Mouse (Mus musculus): ENCODE results near the gene Vwf. TPM values are rescaled to one million over a fixed set of nuclear protein-coding genes. Genes with fewer than 3 reads are reported as not detected.

The Vwf gene
- polyA plus RNA-seq (2012; rRNA removed), result 24.8 and 64.0 TPM in 2 replicates

DNA sequence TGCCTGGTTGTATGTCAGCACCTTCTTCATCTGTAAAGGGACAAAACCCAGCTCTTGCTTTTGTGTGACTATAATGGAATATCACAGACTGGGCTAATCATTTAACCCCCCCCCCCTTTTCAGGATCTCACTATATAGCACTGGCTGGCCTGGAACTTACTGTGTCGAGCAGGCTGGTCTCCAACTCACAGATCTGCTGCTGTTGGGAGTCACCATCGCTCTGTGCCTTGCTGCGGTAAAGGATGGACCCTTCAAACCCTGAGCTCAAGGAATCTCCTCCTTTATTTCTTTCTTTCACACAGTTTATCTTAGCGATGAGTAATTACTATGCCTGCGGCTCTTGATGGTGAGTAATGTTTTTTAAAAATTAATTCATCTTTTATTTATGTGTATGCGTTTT lies at the start of gene Vwf:
Gene Vwf (plus strand): TSS at position 301 of the 400 bp plus-strand sequence.
- Histone ChIP-seq H3K4me1 (ENCODE audit: control insufficient read depth, insufficient read depth, insufficient read length, low read length) (no peaks in the 10 kb centered on the region), H3K36me3 (ENCODE audit: control insufficient read depth, insufficient read depth, low read length) (no peaks in the 10 kb centered on the region), H3K27ac (ENCODE audit: insufficient read depth, low read depth, low read length) (no peak within 1 kb of the TSS), H3K27me3 (ENCODE audit: control insufficient read depth, insufficient read depth, low read length) (no peaks in the 10 kb centered on the region), H3K4me3 (ENCODE audit: low read depth, low read length) (no peak within 1 kb of the TSS)
- WGBS, result 95% methylated on average over 6 of the region's 6 CpGs
- TF ChIP-seq CTCF (IDR thresholded peaks at IDR 0.05; ENCODE audit: extremely low read depth, insufficient read length, insufficient replicate concordance, low read depth, low read length) (no peak), POLR2A (IDR thresholded peaks at IDR 0.05; ENCODE audit: low read depth, low read length) (no peak)

DNA sequence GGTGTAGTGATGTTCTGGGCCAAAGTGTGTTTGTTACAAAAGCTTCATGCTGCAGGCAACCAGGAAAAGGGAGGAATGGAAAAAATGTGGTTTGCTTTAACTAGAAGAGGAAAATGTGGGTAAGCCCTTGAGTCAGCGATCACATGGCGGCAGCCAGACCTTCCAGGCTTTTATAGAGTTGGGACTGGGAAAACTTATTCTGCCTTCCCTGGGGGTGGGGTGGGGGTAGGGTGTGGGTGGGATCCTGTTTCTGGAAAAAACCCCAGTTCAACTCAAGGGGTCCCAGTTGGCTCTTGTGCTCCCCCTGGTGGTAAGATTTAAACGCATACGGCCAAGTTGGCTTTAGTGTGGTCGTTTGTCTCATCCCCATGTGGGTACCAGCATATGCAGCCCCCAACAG lies 48.5 kb upstream of the Vwf start:
- H3K4me1 ChIP-seq (ENCODE audit: control insufficient read depth, insufficient read depth, insufficient read length, low read length), result peaks cover 5% of the 10 kb centered on the region
- no peak overlapping the region for H3K27ac ChIP-seq (ENCODE audit: insufficient read depth, low read depth, low read length)
- H3K36me3 ChIP-seq (ENCODE audit: control insufficient read depth, insufficient read depth, low read length), result no peaks in the 10 kb centered on the region
- no peaks in the 10 kb centered on the region for H3K27me3 ChIP-seq (ENCODE audit: control insufficient read depth, insufficient read depth, low read length)
- no peak overlapping the region for H3K4me3 ChIP-seq (ENCODE audit: low read depth, low read length)
- TF ChIP-seq POLR2A (IDR thresholded peaks at IDR 0.05; ENCODE audit: low read depth, low read length) (no peak), CTCF (IDR thresholded peaks at IDR 0.05; ENCODE audit: extremely low read depth, insufficient read length, insufficient replicate concordance, low read depth, low read length) (peak; percentile 89; the same call in 1 of the 2 replicates)
- 38% methylated on average over 5 of the region's 5 CpGs for WGBS

DNA sequence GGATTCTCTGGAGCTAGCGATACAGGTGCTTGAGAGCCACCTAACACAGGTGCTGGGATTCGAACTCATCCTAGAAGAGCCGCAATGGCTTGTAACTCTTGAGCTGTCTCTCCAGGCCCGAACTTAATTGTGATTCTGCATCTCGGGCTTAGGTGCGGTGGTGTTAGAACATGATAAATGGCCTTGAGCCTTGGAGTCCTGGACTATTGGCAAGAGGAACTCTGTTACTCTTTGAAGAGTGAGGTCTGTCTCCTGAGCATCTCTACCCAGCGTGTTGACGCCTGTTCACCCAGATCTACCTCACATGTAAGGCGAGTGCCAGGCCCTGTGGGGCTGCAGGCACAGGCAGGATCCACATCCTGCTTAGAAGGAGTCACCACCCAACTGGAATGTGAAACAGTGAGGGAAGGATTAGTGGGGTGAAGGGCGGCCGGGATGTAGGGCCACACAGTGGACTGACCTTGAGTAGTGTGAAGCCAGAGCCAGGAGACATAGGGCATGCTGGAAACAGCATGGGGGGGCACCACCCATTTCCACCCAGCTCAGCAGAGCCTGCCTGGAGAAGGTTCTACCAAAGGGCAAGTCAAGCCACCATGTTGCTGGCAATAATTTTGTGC lies 43.3 kb upstream of the Vwf start:
- Histone ChIP-seq H3K27me3 (ENCODE audit: control insufficient read depth, insufficient read depth, low read length) (no peaks in the 10 kb centered on the region), H3K36me3 (ENCODE audit: control insufficient read depth, insufficient read depth, low read length) (no peaks in the 10 kb centered on the region), H3K27ac (ENCODE audit: insufficient read depth, low read depth, low read length) (no peak overlapping the region), H3K4me3 (ENCODE audit: low read depth, low read length) (no peak overlapping the region), H3K4me1 (ENCODE audit: control insufficient read depth, insufficient read depth, insufficient read length, low read length) (no peaks in the 10 kb centered on the region)
- TF ChIP-seq POLR2A (IDR thresholded peaks at IDR 0.05; ENCODE audit: low read depth, low read length) (no peak), CTCF (IDR thresholded peaks at IDR 0.05; ENCODE audit: extremely low read depth, insufficient read length, insufficient replicate concordance, low read depth, low read length) (no peak)
- 93% methylated on average over 11 of the region's 11 CpGs for WGBS

DNA sequence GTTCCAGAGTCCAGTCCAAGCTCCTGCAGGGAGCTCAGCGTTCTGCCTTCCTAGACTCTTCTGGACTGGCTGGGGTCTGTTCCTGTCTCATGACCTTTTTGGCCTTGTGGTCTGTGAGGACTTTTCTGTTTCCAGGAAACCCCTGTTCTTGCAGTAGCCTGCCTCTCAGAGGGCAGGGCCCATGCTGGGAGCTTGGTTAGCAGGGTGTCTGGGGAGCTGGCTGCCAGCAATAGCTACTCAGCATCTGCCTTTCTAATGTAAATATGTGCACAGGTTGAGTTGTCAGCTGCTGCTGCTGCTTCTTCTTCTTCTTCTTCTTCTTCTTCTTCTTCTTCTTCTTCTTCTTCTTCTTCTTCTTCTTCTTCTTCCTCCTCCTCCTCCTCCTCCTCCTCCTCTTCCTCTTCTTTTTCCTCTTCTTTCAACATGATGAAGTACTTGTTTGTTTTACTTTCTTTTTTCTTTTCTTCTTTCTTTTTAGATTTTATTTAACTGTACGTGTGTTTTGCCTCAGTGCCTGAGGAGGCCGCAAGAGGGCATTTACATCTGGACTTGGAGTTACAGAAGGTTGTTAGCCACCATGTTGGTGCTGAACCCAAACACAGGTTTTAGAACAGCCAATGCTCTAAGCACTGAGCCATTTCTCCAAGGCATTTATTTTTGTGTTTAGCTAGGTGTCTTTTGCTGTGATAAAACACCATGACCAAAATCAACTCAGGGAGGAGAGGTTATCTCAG lies 41.8 kb upstream of the Vwf start:
- Histone ChIP-seq H3K36me3 (ENCODE audit: control insufficient read depth, insufficient read depth, low read length) (no peaks in the 10 kb centered on the region), H3K4me1 (ENCODE audit: control insufficient read depth, insufficient read depth, insufficient read length, low read length) (no peaks in the 10 kb centered on the region), H3K27me3 (ENCODE audit: control insufficient read depth, insufficient read depth, low read length) (no peaks in the 10 kb centered on the region), H3K4me3 (ENCODE audit: low read depth, low read length) (no peak overlapping the region), H3K27ac (ENCODE audit: insufficient read depth, low read depth, low read length) (no peak overlapping the region)
- TF ChIP-seq CTCF (IDR thresholded peaks at IDR 0.05; ENCODE audit: extremely low read depth, insufficient read length, insufficient replicate concordance, low read depth, low read length) (no peak), POLR2A (IDR thresholded peaks at IDR 0.05; ENCODE audit: low read depth, low read length) (no peak)
- WGBS, result 72% methylated on average over 3 of the region's 3 CpGs

DNA sequence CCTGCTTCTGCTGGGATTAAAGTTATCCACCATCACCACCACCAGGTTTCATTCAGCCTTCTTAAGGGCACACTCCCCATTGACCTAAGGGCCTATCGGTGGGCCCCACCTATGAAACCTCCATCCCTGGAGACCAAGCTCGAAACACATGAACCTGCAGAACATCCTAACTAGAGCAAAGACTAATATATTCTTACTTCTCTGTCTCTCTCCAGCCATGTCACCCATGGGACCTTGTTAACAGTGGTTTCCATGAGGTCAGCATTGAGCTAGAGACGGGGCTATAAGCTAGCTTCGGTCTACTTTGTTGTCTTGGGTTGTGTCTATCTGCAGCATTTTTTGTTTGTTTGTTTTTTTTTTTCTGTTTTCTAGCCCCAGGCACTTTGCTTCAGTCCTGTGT lies 40.1 kb upstream of the Vwf start:
- Histone ChIP-seq H3K27ac (ENCODE audit: insufficient read depth, low read depth, low read length) (no peak overlapping the region), H3K4me1 (ENCODE audit: control insufficient read depth, insufficient read depth, insufficient read length, low read length) (no peaks in the 10 kb centered on the region; the same call in 1 of the 2 replicates), H3K27me3 (ENCODE audit: control insufficient read depth, insufficient read depth, low read length) (no peaks in the 10 kb centered on the region), H3K4me3 (ENCODE audit: low read depth, low read length) (no peak overlapping the region), H3K36me3 (ENCODE audit: control insufficient read depth, insufficient read depth, low read length) (no peaks in the 10 kb centered on the region)
- WGBS, result 97% methylated on average over 4 of the region's 4 CpGs
- TF ChIP-seq CTCF (IDR thresholded peaks at IDR 0.05; ENCODE audit: extremely low read depth, insufficient read length, insufficient replicate concordance, low read depth, low read length) (no peak), POLR2A (IDR thresholded peaks at IDR 0.05; ENCODE audit: low read depth, low read length) (no peak)

DNA sequence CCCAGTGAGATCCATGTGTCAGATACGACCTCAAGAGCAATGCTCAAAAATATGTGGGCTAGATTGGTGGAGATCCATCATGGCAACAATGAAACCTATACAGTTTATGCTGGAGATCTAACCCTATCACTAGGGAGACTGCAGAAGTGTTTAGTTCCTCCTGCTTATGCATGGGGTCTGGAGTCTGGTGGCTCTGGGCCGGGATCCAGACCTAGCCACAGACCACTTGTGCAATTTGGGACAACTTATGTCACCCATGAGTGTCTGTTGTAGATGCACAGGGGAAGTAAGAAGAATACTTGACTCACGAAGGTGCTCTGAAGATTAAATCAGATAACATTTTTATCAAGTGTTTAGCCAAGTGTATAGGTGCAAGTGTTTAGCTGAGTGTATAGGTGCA lies 36.8 kb upstream of the Vwf start:
- no peaks in the 10 kb centered on the region for H3K36me3 ChIP-seq (ENCODE audit: control insufficient read depth, insufficient read depth, low read length)
- H3K4me1 ChIP-seq (ENCODE audit: control insufficient read depth, insufficient read depth, insufficient read length, low read length), result peaks cover 3% of the 10 kb centered on the region
- H3K27me3 ChIP-seq (ENCODE audit: control insufficient read depth, insufficient read depth, low read length), result no peaks in the 10 kb centered on the region
- no peak overlapping the region for H3K4me3 ChIP-seq (ENCODE audit: low read depth, low read length)
- no peak overlapping the region for H3K27ac ChIP-seq (ENCODE audit: insufficient read depth, low read depth, low read length)
- TF ChIP-seq CTCF (IDR thresholded peaks at IDR 0.05; ENCODE audit: extremely low read depth, insufficient read length, insufficient replicate concordance, low read depth, low read length) (no peak), POLR2A (IDR thresholded peaks at IDR 0.05; ENCODE audit: low read depth, low read length) (no peak)
- WGBS, result 62% methylated on average over 3 of the region's 3 CpGs

DNA sequence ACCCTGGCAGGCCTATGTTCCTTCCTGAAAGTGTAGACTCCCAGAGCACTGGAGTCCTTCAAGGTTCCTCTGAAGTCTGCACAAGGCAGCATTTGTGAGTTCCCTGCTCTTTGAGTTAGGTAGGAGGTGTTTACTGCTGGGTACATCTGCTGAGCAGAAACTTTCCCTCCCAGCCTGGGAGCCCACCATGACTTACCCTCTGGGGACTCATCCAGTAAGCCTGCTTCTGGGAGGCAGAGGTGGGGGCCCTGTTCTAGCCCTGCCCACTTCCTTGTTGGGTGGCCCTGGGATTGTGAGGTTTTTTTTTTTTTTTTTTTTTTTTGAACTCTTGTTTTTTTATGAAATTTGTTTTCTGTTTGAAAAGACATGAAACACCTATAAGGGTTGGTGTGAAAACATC lies 35.9 kb upstream of the Vwf start:
- H3K27ac ChIP-seq (ENCODE audit: insufficient read depth, low read depth, low read length), result no peak overlapping the region
- peaks cover 9% of the 10 kb centered on the region for H3K4me1 ChIP-seq (ENCODE audit: control insufficient read depth, insufficient read depth, insufficient read length, low read length)
- H3K27me3 ChIP-seq (ENCODE audit: control insufficient read depth, insufficient read depth, low read length), result no peaks in the 10 kb centered on the region
- no peak for TF ChIP-seq CTCF (IDR thresholded peaks at IDR 0.05; ENCODE audit: extremely low read depth, insufficient read length, insufficient replicate concordance, low read depth, low read length)
- no peak for TF ChIP-seq POLR2A (IDR thresholded peaks at IDR 0.05; ENCODE audit: low read depth, low read length)
- H3K36me3 ChIP-seq (ENCODE audit: control insufficient read depth, insufficient read depth, low read length), result no peaks in the 10 kb centered on the region
- H3K4me3 ChIP-seq (ENCODE audit: low read depth, low read length), result no peak overlapping the region
